Mouse (Mus musculus) spleen, adult 2 months (tissue): ENCODE measurements around the gene Prkcg. TPM values are rescaled to one million over a fixed set of nuclear protein-coding genes. Genes with fewer than 3 reads are reported as not detected.

Source experiments
- DNase-seq, 2 experiments: peaks; one replicate each; pipeline versions ENCODE4 v3.0.0 to v3.0.0-alpha.2; 2012 to 2021; ENCODE audit warnings: low spot score in 2 of 2, low read depth in 1 of 2
- H3K27ac ChIP-seq: fragments of 200-500 bp; 2 replicates; pipeline ENCODE4 v1.5.1; 2012; ENCODE audit warnings: low read length, inconsistent platforms; ENCODE audit not compliant: insufficient read depth
- H3K27me3 ChIP-seq: fragments of 200-500 bp; 2 replicates; pipeline ENCODE4 v1.6.1; 2012; ENCODE audit warnings: mild to moderate bottlenecking, moderate library complexity, low read length, inconsistent platforms; ENCODE audit not compliant: control insufficient read depth, insufficient read depth
- H3K36me3 ChIP-seq: fragments of 200-500 bp; 2 replicates; pipeline ENCODE4 v1.6.1; 2012; ENCODE audit warnings: mild to moderate bottlenecking, low read length, inconsistent platforms; ENCODE audit not compliant: control insufficient read depth, insufficient read depth
- H3K4me1 ChIP-seq: fragments of 200-500 bp; 2 replicates; pipeline ENCODE4 v1.6.1; 2011; ENCODE audit warnings: inconsistent platforms; ENCODE audit not compliant: control insufficient read depth, insufficient read depth, insufficient read length
- H3K4me3 ChIP-seq: fragments of 200-500 bp; 2 replicates; pipeline ENCODE4 v1.5.1; 2011; ENCODE audit warnings: mild to moderate bottlenecking, inconsistent platforms; ENCODE audit not compliant: insufficient read depth, insufficient read length; ENCODE audit errors: extremely low read depth
- CTCF ChIP-seq: fragments of 200-500 bp; IDR thresholded peaks from 2 replicates; pipeline ENCODE4 v1.5.1; 2011; ENCODE audit warnings: mild to moderate bottlenecking, inconsistent platforms; ENCODE audit not compliant: insufficient read depth, insufficient read length, insufficient replicate concordance; ENCODE audit errors: extremely low read depth
- POLR2A ChIP-seq: fragments of 200-500 bp; IDR thresholded peaks from 2 replicates; pipeline ENCODE4 v1.6.1; 2011; ENCODE audit warnings: low read depth, low read length, inconsistent platforms
- WGBS: fragments of 180-500 bp; shearing (Covaris S2); methylation state at CpG from one replicate; pipeline ENCODE4 v1.1.7; 2018; 5-methylcytosine and 5-hydroxymethylcytosine counted together
- polyA plus RNA-seq: library from polyadenylated mRNA; depleted of rRNA; stranded (reverse); fragments of >200 nt; gene quantifications from 2 replicates; pipeline ENCODE4 v1.2.3, GENCODE M21; 2012

Gene Prkcg
- polyA plus RNA-seq, 1 experiment = 5.7 TPM

GRCm38 (mm10) chr7:3314121-3314520, 25.1 kb downstream of the Prkcg start:
- no peak for DNase-seq
- Histone ChIP-seq H3K4me3 (no peak overlapping the region), H3K27ac (no peak overlapping the region), H3K4me1 (no peaks in the 10 kb centered on the region), H3K27me3 (no peaks in the 10 kb centered on the region), H3K36me3 (no peaks in the 10 kb centered on the region)
- 71% methylated on average over 5 of the region's 5 CpGs for WGBS
- no peak for TF ChIP-seq CTCF
- no peak for TF ChIP-seq POLR2A

- no peaks in the 10 kb centered on the region for H3K27me3 ChIP-seq
- H3K36me3 ChIP-seq = no peaks in the 10 kb centered on the region
- 64% methylated on average over 4 of the region's 4 CpGs for WGBS
- TF ChIP-seq POLR2A = no peak
- TF ChIP-seq CTCF = no peak
- no peaks in the 10 kb centered on the region for H3K4me1 ChIP-seq
- no peak overlapping the region for H3K4me3 ChIP-seq
- H3K27ac ChIP-seq = no peak overlapping the region
- DNase-seq = no peak
Observed at GRCm38 (mm10) chr7:3317704-3318103, 28.7 kb downstream of the Prkcg start.

GRCm38 (mm10) chr7:3320856-3321255, 31.9 kb downstream of the Prkcg start:
- no peak for DNase-seq
- Histone ChIP-seq H3K27me3 (no peaks in the 10 kb centered on the region), H3K4me3 (no peak overlapping the region), H3K36me3 (no peaks in the 10 kb centered on the region), H3K27ac (no peak overlapping the region), H3K4me1 (no peaks in the 10 kb centered on the region)
- 70% methylated on average over 3 of the region's 3 CpGs for WGBS
- TF ChIP-seq CTCF = no peak
- TF ChIP-seq POLR2A = no peak

- H3K36me3 ChIP-seq = no peaks in the 10 kb centered on the region
- H3K4me3 ChIP-seq = no peak overlapping the region
- TF ChIP-seq POLR2A = no peak
- TF ChIP-seq CTCF = no peak
- WGBS = 86% methylated on average over 1 of the region's 1 CpGs
- no peaks in the 10 kb centered on the region for H3K27me3 ChIP-seq
- no peaks in the 10 kb centered on the region for H3K4me1 ChIP-seq
- H3K27ac ChIP-seq = no peak overlapping the region
- no peak for DNase-seq
Observed at GRCm38 (mm10) chr7:3323826-3324225, 34.8 kb downstream of the Prkcg start.

DNA sequence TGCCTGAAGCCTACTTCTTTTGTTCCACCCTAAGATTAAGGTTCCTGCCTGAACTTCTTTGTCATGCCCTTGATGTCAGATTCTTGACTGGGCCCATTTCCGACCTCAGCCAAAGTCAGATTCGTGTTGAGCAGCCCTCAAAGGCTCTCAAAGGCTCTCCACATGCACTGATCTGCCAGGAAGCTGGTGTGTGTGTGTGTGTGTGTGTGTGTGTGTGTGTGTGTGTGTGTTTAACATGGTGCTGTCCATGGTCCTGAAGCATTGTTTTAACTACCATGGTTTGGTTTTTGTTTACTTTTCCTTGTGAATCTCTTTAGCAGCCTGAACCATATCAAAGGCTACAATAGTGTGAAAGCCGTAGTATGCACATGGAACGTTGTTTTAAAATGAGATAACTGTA, 39.0 kb downstream of the Prkcg start:
- peaks cover 4% of the 10 kb centered on the region; the same call in 1 of the 2 replicates for H3K27me3 ChIP-seq
- TF ChIP-seq CTCF (no peak), POLR2A (no peak)
- H3K4me1 ChIP-seq = no peaks in the 10 kb centered on the region
- no peak overlapping the region for H3K27ac ChIP-seq
- H3K36me3 ChIP-seq = no peaks in the 10 kb centered on the region
- DNase-seq = no peak
- H3K4me3 ChIP-seq = no peak overlapping the region
- WGBS = 64% methylated on average over 4 of the region's 4 CpGs

DNA sequence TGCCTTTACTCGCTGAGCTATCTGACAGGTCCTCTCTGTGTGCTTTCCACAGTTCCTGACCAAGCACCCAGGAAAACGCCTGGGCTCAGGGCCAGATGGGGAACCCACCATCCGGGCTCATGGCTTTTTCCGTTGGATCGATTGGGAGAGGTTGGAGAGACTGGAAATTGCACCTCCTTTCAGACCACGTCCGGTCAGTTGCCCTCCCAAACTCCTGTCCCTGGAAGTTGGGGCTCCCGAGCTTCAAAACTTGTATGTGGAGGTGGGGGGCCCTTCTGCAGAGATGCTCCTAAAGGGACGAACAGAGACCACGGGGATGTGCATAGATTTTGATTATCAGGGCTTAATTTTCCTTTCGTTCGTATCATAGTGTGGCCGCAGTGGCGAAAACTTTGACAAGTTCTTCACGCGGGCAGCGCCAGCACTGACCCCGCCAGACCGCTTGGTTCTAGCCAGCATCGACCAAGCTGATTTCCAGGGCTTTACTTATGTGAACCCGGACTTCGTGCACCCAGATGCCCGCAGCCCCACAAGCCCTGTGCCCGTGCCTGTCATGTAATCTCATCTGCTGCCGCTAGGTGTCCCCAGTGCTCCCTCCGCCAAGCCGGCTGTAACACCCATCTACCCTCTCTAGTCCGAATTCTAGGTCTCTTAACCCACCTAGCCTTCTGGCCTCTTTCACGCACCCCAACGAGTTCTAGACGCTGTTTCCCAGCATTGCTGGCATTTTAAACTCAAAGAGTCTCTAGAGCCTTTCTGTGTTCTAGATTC, 41.0 kb downstream of the Prkcg start:
- H3K4me1 ChIP-seq = no peaks in the 10 kb centered on the region
- WGBS = 22% methylated on average over 31 of the region's 31 CpGs
- DNase-seq = peak; percentile 26 to 71
- no peaks in the 10 kb centered on the region for H3K36me3 ChIP-seq
- TF ChIP-seq POLR2A (no peak), CTCF (peak; percentile 85; the same call in 1 of the 2 replicates)
- no peak overlapping the region for H3K27ac ChIP-seq
- H3K4me3 ChIP-seq = no peak overlapping the region
- H3K27me3 ChIP-seq = peaks cover 8% of the 10 kb centered on the region; the same call in 1 of the 2 replicates

DNA sequence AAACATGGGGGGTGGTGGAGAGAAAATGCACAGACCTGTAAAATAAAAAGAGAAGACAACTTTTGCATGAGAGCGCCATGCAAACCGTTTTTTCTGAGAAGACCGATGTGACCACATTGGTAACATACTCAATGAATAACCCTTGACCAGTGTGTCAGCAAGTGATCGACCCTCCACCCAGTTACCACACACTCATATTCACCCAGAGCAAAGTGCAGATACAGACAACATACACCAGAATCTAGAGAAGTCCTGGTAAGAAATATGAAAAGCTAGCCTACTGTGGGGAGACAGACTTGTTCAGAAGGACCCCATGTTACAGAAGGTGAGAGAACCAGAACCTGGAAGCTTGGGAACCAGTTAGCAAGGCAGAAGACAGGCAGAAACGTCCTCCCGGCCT, 42.2 kb downstream of the Prkcg start:
- Histone ChIP-seq H3K27ac (no peak overlapping the region), H3K36me3 (no peaks in the 10 kb centered on the region), H3K4me1 (no peaks in the 10 kb centered on the region), H3K27me3 (peaks cover 8% of the 10 kb centered on the region; the same call in 1 of the 2 replicates), H3K4me3 (no peak overlapping the region)
- WGBS = 53% methylated on average over 6 of the region's 6 CpGs
- DNase-seq = no peak
- TF ChIP-seq CTCF (no peak), POLR2A (no peak)
